Mouse (Mus musculus): Measurements from ENCODE around the gene Mep1a. TPM values are rescaled to one million over a fixed set of nuclear protein-coding genes. Genes with fewer than 3 reads are reported as not detected.

The Mep1a gene
- polyA plus RNA-seq, 1 experiment from 2014 or later, result not detected

DNA sequence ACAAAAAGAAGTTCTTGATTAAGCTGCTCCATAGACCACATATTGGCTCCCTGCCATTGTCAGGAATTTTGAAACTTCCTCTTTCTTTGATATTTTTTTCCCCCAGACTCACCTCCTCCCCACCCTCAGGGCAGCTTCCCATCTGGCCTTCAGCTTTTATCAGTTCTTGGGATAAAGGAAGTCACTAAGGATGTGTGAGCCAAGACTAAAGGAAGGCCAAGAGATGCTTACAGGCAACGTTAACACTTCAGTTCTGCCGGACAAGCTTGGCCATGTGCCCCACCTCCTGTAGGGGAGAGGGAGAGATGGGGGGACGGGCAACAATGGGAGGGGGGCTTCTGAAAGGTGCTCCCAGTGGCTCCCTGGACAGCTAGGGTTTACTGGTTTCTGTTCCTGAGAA is 32.6 kb downstream of the Mep1a start:
- Histone ChIP-seq H3K9me3 (replicated peaks) (no peaks in the 10 kb centered on the region), H3K4me1 (no peaks in the 10 kb centered on the region), H3K9ac (no peak overlapping the region), H3K4me3 (no peak overlapping the region), H3K27me3 (no peaks in the 10 kb centered on the region), H3K27ac (no peak overlapping the region), H3K36me3 (no peaks in the 10 kb centered on the region), H3K4me2 (replicated peaks) (no peak overlapping the region)
- WGBS, result 53% methylated on average over 3 of the region's 3 CpGs
- ATAC-seq (ENCODE audit: low FRiP score), result no peak

DNA sequence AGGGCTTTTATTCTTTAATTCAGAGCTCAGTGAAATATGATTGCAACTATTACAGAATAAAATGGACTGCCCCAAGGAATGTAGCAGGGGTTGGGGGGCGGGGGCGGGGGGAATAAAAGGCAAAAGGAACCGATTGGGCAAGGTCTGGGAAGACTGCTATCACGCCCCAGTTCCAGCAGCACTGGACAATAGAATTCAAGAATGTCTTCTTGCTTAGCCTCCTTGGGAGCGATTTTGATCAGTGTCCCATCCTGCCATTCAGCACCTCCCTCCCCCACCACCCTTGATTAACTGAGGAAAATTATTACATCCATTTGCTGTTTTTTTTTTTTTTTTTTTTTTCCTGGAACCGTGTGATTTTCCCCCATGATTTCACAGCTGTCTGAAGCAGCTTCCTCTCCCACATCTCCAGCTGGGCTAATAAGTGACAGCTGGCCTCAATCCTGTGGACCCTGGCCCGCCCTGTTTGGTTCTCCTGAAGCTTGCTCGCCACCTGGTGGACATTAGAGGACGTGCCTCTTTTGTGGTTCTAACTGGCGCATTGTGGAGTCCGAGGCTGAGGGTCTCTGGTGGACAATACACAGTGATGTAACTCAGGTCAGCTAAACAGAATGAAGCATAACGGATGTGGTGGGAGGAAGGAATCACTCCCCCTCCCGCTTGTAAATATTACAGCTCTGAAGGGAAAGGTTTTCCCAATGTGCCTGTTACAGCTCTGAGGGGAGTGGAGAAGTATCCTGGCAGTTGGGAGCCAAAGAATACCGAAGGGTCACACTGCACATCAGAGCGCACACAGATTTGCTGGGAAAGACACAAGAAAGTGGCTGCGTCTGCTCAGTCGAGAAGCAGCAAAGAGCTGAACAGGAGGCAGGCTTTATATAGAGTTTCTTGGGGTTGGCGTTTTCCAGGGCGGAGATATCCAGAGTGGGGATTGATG is 42.1 kb downstream of the Mep1a start:
- WGBS, result 35% methylated on average over 19 of the region's 19 CpGs
- no peaks in the 10 kb centered on the region for H3K9me3 ChIP-seq (replicated peaks)
- peak overlapping the region; percentile 12 for H3K4me2 ChIP-seq (replicated peaks)
- H3K27ac ChIP-seq, result peak overlapping the region; percentile 19; the same call in 1 of the 2 replicates
- ATAC-seq (ENCODE audit: low FRiP score), result peak; percentile 94
- no peaks in the 10 kb centered on the region for H3K27me3 ChIP-seq
- H3K4me1 ChIP-seq, result peaks cover 9% of the 10 kb centered on the region
- H3K9ac ChIP-seq, result no peak overlapping the region; the same call in 1 of the 2 replicates
- H3K36me3 ChIP-seq, result no peaks in the 10 kb centered on the region
- H3K4me3 ChIP-seq, result no peak overlapping the region

DNA sequence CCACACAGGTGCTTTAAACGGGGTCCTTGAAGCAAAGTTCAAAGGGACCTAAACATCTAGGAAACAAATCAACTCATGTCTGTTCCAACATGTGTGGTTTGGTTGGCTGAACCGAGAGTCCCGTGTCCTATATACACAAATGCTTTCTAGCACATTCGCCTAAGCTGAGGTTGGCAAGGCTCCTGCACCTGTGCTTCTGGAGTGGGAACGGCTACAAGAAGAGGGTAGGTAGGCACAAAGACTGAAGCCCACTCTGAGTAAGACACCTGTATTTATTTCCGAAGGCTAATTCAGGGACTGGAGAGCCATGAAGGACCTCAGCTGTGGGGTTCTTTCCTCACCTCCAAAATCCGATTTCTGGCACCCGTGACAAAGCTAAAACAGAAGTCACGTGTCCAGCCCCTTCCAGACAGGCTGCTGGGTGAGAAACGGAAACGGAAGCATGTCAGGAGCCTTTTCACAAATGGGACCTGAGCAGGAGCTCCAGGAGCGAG is 42.8 kb downstream of the Mep1a start:
- Histone ChIP-seq H3K4me1 (peaks cover 9% of the 10 kb centered on the region), H3K9me3 (replicated peaks) (no peaks in the 10 kb centered on the region), H3K27me3 (no peaks in the 10 kb centered on the region), H3K9ac (no peak overlapping the region), H3K4me2 (replicated peaks) (peak overlapping the region; percentile 12; the same call in 1 of the 2 replicates), H3K27ac (peak overlapping the region; percentile 19; the same call in 1 of the 2 replicates), H3K36me3 (no peaks in the 10 kb centered on the region), H3K4me3 (no peak overlapping the region)
- 0 out of 2 replicates have a peak, but pooled peaks have one; percentile 11 for ATAC-seq (ENCODE audit: low FRiP score)
- WGBS, result 74% methylated on average over 12 of the region's 12 CpGs

DNA sequence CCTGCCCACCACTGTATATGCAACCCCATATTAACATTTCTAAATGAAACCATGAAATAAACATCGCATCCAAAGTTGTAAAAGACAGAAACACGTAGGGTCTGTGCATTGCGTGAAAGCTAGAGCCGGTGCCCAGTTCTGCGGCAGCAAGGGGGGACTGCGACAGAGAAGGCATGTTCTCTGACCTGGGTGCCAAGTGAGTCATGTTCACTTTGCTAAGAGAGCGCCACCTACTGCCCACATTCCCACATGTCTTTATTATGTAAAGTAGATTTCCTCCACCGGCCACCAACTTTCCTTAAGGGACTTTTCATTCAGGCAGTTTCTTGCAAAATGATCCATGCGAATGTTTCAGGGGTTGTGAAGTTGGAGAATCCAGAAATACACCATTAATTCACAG is 44.0 kb downstream of the Mep1a start:
- Histone ChIP-seq H3K27ac (no peak overlapping the region), H3K27me3 (no peaks in the 10 kb centered on the region), H3K4me2 (replicated peaks) (no peak overlapping the region), H3K4me3 (no peak overlapping the region), H3K36me3 (no peaks in the 10 kb centered on the region), H3K9ac (no peak overlapping the region), H3K4me1 (peaks cover 9% of the 10 kb centered on the region), H3K9me3 (replicated peaks) (no peaks in the 10 kb centered on the region)
- 10% methylated on average over 9 of the region's 9 CpGs for WGBS
- ATAC-seq (ENCODE audit: low FRiP score), result no peak

DNA sequence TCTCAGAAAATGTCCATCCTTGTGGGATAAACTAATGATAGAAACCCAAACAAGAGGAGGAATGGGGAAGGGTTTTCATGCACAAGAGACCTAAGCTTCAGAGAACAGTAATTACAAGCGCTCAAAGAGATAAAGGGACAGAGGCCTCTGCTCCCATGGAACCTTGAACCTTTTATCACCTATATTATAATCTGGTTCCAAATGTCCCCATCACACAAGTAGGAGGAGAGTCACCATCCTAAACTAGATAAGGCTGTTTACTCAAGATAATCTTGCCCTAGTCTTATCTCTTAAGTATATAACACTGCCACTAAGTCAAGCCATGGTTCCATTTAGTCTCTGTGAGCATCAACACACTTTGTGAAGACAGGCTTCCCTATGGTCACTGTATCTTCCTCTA is 51.4 kb downstream of the Mep1a start:
- H3K27ac ChIP-seq, result no peak overlapping the region
- H3K9ac ChIP-seq, result no peak overlapping the region
- H3K4me3 ChIP-seq, result no peak overlapping the region
- ATAC-seq (ENCODE audit: low FRiP score), result no peak
- H3K9me3 ChIP-seq (replicated peaks), result no peaks in the 10 kb centered on the region
- H3K36me3 ChIP-seq, result no peaks in the 10 kb centered on the region
- H3K4me2 ChIP-seq (replicated peaks), result no peak overlapping the region
- no peaks in the 10 kb centered on the region for H3K27me3 ChIP-seq
- no peaks in the 10 kb centered on the region for H3K4me1 ChIP-seq
- WGBS, result 96% methylated on average over 1 of the region's 1 CpGs

DNA sequence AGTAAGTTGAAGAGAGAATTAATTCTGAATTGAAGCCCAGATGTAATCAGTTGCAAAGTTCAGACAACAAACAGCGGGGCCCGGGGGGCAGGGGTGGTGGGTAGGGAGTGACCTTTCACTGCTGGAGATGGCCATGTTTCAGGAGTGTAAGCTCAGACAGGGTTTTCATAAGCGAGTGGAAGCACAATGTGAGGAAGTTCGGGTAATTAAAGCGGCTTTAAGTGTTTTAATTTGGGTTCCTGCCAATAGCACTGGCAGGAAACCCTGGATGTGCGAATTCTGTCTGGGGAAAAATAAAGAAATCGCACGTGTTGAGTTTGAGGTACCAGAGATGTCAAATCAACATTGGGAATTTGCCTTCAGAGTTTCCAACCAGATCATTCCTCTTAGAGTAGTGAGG is 68.1 kb downstream of the Mep1a start:
- WGBS, result 85% methylated on average over 8 of the region's 8 CpGs
- no peak overlapping the region for H3K27ac ChIP-seq
- H3K9ac ChIP-seq, result no peak overlapping the region
- H3K4me1 ChIP-seq, result no peaks in the 10 kb centered on the region
- no peak overlapping the region for H3K4me3 ChIP-seq
- H3K36me3 ChIP-seq, result no peaks in the 10 kb centered on the region
- ATAC-seq (ENCODE audit: low FRiP score), result no peak
- H3K27me3 ChIP-seq, result no peaks in the 10 kb centered on the region
- no peak overlapping the region for H3K4me2 ChIP-seq (replicated peaks)
- H3K9me3 ChIP-seq (replicated peaks), result no peaks in the 10 kb centered on the region

DNA sequence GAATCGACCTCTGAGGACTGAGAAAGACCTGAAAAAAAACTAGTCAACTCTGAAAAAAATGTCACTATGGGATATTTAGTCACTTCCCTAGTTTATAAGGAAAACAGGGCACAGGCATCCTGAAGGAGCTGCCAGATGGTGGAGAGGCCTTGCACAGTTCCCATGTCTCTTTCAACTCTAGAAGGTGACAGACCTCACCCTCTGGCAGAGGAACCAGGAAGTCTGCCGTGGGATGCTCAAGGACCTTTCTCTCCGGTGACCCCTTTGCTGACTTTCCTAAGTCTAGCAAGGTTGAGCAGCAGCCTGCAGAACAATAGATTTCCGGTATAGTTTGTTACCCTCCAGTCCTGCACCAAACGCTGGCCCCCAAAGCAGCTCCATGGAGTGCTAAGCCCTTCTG is 70.9 kb downstream of the Mep1a start:
- Histone ChIP-seq H3K27me3 (no peaks in the 10 kb centered on the region), H3K4me1 (no peaks in the 10 kb centered on the region), H3K4me2 (replicated peaks) (no peak overlapping the region), H3K36me3 (no peaks in the 10 kb centered on the region), H3K9me3 (replicated peaks) (no peaks in the 10 kb centered on the region), H3K4me3 (no peak overlapping the region), H3K9ac (no peak overlapping the region), H3K27ac (no peak overlapping the region)
- no peak for ATAC-seq (ENCODE audit: low FRiP score)
- 65% methylated on average over 5 of the region's 5 CpGs for WGBS

Other genes starting within 250 kb of the Mep1a start
- gene Adgrf1, start 232.5 kb downstream of the Mep1a start, polyA plus RNA-seq (2016; fragmentation: Nextera tagmentation; extraction: Ambion mirVana), result not detected in 2 replicates
- gene Adgrf5, start 142.4 kb downstream of the Mep1a start, polyA plus RNA-seq (2016; fragmentation: Nextera tagmentation; extraction: Ambion mirVana), result 11.4 and 13.2 TPM in 2 replicates
- gene Ankrd66, start 40.8 kb upstream of the Mep1a start, polyA plus RNA-seq (2016; fragmentation: Nextera tagmentation; extraction: Ambion mirVana), result 0.85 and 1.3 TPM in 2 replicates
- gene Pla2g7, start 65.3 kb upstream of the Mep1a start, polyA plus RNA-seq (2016; fragmentation: Nextera tagmentation; extraction: Ambion mirVana), result 19.5 and 21.0 TPM in 2 replicates
- 0.05 and 0.47 TPM in 2 replicates for gene Tdrd6, start 127.5 kb upstream of the Mep1a start, polyA plus RNA-seq (2016; fragmentation: Nextera tagmentation; extraction: Ambion mirVana)
- gene Slc25a27, start 164.4 kb upstream of the Mep1a start, polyA plus RNA-seq (2016; fragmentation: Nextera tagmentation; extraction: Ambion mirVana), result 80.4 and 90.0 TPM in 2 replicates
- gene Cyp39a1, start 164.6 kb upstream of the Mep1a start, polyA plus RNA-seq (2016; fragmentation: Nextera tagmentation; extraction: Ambion mirVana), result 27.2 and 29.4 TPM in 2 replicates

All from hindbrain, embryonic 12.5 days (tissue).